Mouse (Mus musculus) E14TG2a.4 (cell line): ENCODE data around the gene Tnfrsf8.
A peak's percentile ranks its signal among the peaks of the same experiment; 100 is the strongest.

Source experiments
- CTCF ChIP-seq: conservative IDR thresholded peaks from 2 replicates; pipeline ENCODE4 v1.5.1; 2014; ENCODE audit warnings: low read length
- NANOG ChIP-seq: IDR thresholded peaks from 2 replicates; pipeline ENCODE4 v1.6.1; 2014; ENCODE audit warnings: borderline replicate concordance, low read length, mixed read lengths
- POU5F1 ChIP-seq: IDR thresholded peaks from 2 replicates; pipeline ENCODE4 v1.6.1; 2014; ENCODE audit warnings: low read length, borderline replicate concordance

GRCm38 (mm10) chr4:145219240-145219985 lies 95.6 kb downstream of the Tnfrsf8 start:
- peak; percentile 72 for TF ChIP-seq CTCF
- no peak for TF ChIP-seq POU5F1
- TF ChIP-seq NANOG, result no peak
